Mouse (Mus musculus): ENCODE data around the gene Slc25a47.

DNA sequence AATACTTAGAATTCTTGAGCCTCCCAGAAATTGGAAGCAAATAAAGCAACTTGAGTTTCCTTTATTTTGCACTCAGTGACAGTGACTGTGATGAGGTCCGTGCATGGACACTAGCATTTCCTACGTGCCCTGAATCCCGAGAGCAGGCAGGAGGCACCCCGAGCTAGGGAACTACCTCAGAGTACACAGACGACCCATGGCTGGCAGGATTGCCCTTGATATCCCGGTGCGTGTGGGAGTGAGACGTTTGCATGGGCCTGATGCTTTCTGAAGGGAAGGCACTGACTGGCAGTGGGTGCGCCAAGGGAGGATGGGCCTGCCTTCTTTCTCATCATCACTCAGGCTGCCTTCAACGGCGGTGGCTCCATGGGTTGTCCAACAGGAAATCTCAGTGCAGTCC, 19.3 kb upstream of the Slc25a47 start:
- TF ChIP-seq POLR2A (IDR thresholded peaks at IDR 0.05; ENCODE audit: extremely low read depth, insufficient read depth, low read length): no peak
- no peak for TF ChIP-seq CTCF (IDR thresholded peaks at IDR 0.05; ENCODE audit: extremely low read depth, insufficient read depth, low read length)
